Mouse (Mus musculus): ENCODE data around the gene Trim17.

DNA sequence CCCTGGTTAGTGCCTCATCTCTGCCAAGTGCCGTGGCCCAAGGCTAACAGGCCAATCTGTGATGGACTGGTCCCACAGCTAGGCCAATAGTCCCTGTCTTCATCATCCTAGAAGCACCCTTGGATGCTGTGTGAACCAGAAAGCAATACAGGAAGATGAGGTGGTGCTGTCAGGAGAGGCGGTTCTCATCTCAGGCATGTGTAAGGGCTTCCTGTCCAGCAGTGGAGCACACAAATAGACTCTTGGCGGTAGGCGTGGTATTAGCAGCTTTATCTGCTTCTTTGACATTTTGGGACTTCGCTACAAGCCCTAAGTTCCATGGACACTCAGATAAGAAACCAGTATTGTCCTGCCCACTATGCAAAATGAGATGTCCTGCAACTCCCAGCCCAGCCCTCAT, 43.1 kb downstream of the Trim17 start:
- TF ChIP-seq POLR2A (IDR thresholded peaks at IDR 0.05; ENCODE audit: borderline replicate concordance, control insufficient read depth, low read depth, low read length) (no peak), CTCF (IDR thresholded peaks at IDR 0.05; ENCODE audit: control insufficient read depth, insufficient read depth, low read length) (no peak)

Data from bone marrow, adult 2 months (tissue).